Mouse (Mus musculus) activated CD4-positive, CD25-positive, alpha-beta regulatory T cell, adult 9 weeks (primary cell): Measurements from ENCODE around the gene Tsku. TPM values are rescaled to one million over a fixed set of nuclear protein-coding genes. Genes with fewer than 3 reads are reported as not detected.

ENCODE experiments used
- polyA plus RNA-seq: library from polyadenylated mRNA; unstranded; fragments of 100-300 nt; shearing (Covaris generic); gene quantifications from one replicate; pipeline ENCODE4 v1.2.1, GENCODE M21; 2017

Tsku gene
- not detected for polyA plus RNA-seq

GRCm38 (mm10) chr7:98361063-98361652 lies at the start of gene Tsku:
Gene Tsku (minus strand): TSS chr7:98361328.

GRCm38 (mm10) chr7:98321083-98321482 lies 40.0 kb downstream of the Tsku start, which contains the start of gene Acer3:
Gene Acer3 (minus strand): TSS chr7:98321208.

Other genes starting within 250 kb of the Tsku start
- 3.9 TPM for gene Myo7a, start 241.8 kb downstream of the Tsku start, polyA plus RNA-seq
- gene Omp, start 215.8 kb downstream of the Tsku start, polyA plus RNA-seq: not detected
- 3.5 TPM for gene Capn5, start 183.1 kb downstream of the Tsku start, polyA plus RNA-seq
- not detected for gene B3gnt6, start 161.8 kb downstream of the Tsku start, polyA plus RNA-seq
- gene Acer3, start 40.1 kb downstream of the Tsku start, polyA plus RNA-seq: 8.9 TPM
- not detected for gene Gucy2d, start 79.1 kb upstream of the Tsku start, polyA plus RNA-seq
- 183 TPM for gene Lrrc32, start 128.0 kb upstream of the Tsku start, polyA plus RNA-seq